In genomic region chr2:72781369-72782275, GRCm38 (mm10) we compare ENCODE assay signal across 9 mouse cellular contexts.
A peak's percentile ranks its signal among the peaks of the same experiment; 100 is the strongest.
DNase-seq lines count a peak whose midpoint lies in the region; ATAC-seq and TF ChIP-seq lines count a peak whose summit lies in the region.
"Had no signal": no experiment of that assay in that cellular context is flagged by ENCODE, and none has a peak within 500 bp of the region (broad histone marks: within the 10 kb centered on the region; RNA-seq: fewer than 3 reads in every experiment).

No protein-coding gene starts in this region.

- H3K4me1 ChIP-seq in neural tube, embryonic 11.5 days (ENCODE audit: control insufficient read depth, insufficient read depth, low read length): peaks cover 2% of the 10 kb centered on the region; the same call in 1 of the 2 replicates
- peaks cover 4% of the 10 kb centered on the region; the same call in 1 of the 2 replicates for H3K4me1 ChIP-seq in kidney, adult 2 months (ENCODE audit: control insufficient read depth, insufficient read depth, low read length)

- peak; percentile 49 to 67 for DNase-seq in cerebellum, postnatal 10 days
- DNase-seq in cerebellum, postnatal 36 days: no peak
- peak; percentile 66 for DNase-seq in neural tube, embryonic 11.5 days (ENCODE audit: low spot score)
- no peak for DNase-seq in neural tube, embryonic 10.5 days (ENCODE audit: extremely low spot score, low spot score)
- DNase-seq in mesoderm, embryonic 11.5 days (ENCODE audit: low read depth, low spot score): peak; percentile 33
- no peak for DNase-seq in kidney, adult 2 months
- DNase-seq in adrenal gland, adult (ENCODE audit: inconsistent age in 2 of 2, low spot score in 1 of 2): no peak
- DNase-seq: heart, postnatal 36 days had no signal

- H3K9me3 ChIP-seq in neural tube, embryonic 11.5 days (ENCODE audit: control insufficient read depth, low read length): no peaks in the 10 kb centered on the region

- H3K9ac ChIP-seq in neural tube, embryonic 11.5 days (ENCODE audit: low read length): no peak overlapping the region

- 65% methylated on average over 15 of the region's 15 CpGs for WGBS in neural tube, embryonic 11.5 days
- WGBS in kidney, adult 2 months: 88% methylated on average over 15 of the region's 15 CpGs

- no peak for TF ChIP-seq CTCF in kidney, adult 2 months (conservative IDR thresholded peaks at IDR 0.05; ENCODE audit: insufficient read depth, insufficient read length, low read depth, low read length)

- H3K27ac ChIP-seq in neural tube, embryonic 11.5 days (ENCODE audit: low read depth, low read length): peak overlapping the region; percentile 63
- H3K27ac ChIP-seq in kidney, adult 2 months (ENCODE audit: insufficient read depth, low read depth, low read length): no peak overlapping the region

- 0 out of 2 replicates have a peak, but pooled peaks have one; percentile 48 for ATAC-seq in neural tube, embryonic 11.5 days (ENCODE audit: insufficient read depth, low FRiP score, low TSS enrichment)
- no peak for ATAC-seq in megakaryocyte-erythroid progenitor cell, adult 5-6 weeks (replicated peaks; ENCODE audit: low FRiP score, low TSS enrichment, poor library complexity, severe bottlenecking)

- H3K4me2 ChIP-seq in neural tube, embryonic 11.5 days (ENCODE audit: low read depth): no peak overlapping the region

- no peaks in the 10 kb centered on the region for H3K27me3 ChIP-seq in neural tube, embryonic 11.5 days (ENCODE audit: control insufficient read depth, insufficient read depth, low read length)
- no peaks in the 10 kb centered on the region for H3K27me3 ChIP-seq in kidney, adult 2 months (replicated peaks; ENCODE audit: control insufficient read depth, insufficient read depth, low read length)

- no peaks in the 10 kb centered on the region for H3K36me3 ChIP-seq in neural tube, embryonic 11.5 days (ENCODE audit: control insufficient read depth, insufficient read depth, low read length)
- H3K36me3 ChIP-seq in kidney, adult 2 months (ENCODE audit: control insufficient read depth, insufficient read depth, low read length): no peaks in the 10 kb centered on the region

- H3K4me3 ChIP-seq in neural tube, embryonic 11.5 days (ENCODE audit: low read depth, low read length): no peak overlapping the region
- no peak overlapping the region for H3K4me3 ChIP-seq in kidney, adult 2 months (ENCODE audit: insufficient read depth, low read depth, low read length)

- no peak for TF ChIP-seq POLR2A in kidney, adult 2 months (IDR thresholded peaks at IDR 0.05; ENCODE audit: low read depth, low read length)

Comparison
In these comparisons a context has a peak if more than half of its experiments do, and no peak if none do; other contexts are left out.
1. DNase-seq: peak in cerebellum, postnatal 10 days (2 of 2), neural tube, embryonic 11.5 days (single experiment) and mesoderm, embryonic 11.5 days (single experiment); none in cerebellum, postnatal 36 days (0 of 2), neural tube, embryonic 10.5 days (single experiment), kidney, adult 2 months (single experiment) and adrenal gland, adult (0 of 2).